Mouse (Mus musculus) spleen, adult 2 months (tissue): ENCODE results near the gene Gm20716.

ENCODE experiments used
- CTCF ChIP-seq: fragments of 200-500 bp; IDR thresholded peaks from 2 replicates; pipeline ENCODE4 v1.5.1; 2011; ENCODE audit warnings: mild to moderate bottlenecking, inconsistent platforms; ENCODE audit not compliant: insufficient read depth, insufficient read length, insufficient replicate concordance; ENCODE audit errors: extremely low read depth
- POLR2A ChIP-seq: fragments of 200-500 bp; IDR thresholded peaks from 2 replicates; pipeline ENCODE4 v1.6.1; 2011; ENCODE audit warnings: low read depth, low read length, inconsistent platforms

DNA sequence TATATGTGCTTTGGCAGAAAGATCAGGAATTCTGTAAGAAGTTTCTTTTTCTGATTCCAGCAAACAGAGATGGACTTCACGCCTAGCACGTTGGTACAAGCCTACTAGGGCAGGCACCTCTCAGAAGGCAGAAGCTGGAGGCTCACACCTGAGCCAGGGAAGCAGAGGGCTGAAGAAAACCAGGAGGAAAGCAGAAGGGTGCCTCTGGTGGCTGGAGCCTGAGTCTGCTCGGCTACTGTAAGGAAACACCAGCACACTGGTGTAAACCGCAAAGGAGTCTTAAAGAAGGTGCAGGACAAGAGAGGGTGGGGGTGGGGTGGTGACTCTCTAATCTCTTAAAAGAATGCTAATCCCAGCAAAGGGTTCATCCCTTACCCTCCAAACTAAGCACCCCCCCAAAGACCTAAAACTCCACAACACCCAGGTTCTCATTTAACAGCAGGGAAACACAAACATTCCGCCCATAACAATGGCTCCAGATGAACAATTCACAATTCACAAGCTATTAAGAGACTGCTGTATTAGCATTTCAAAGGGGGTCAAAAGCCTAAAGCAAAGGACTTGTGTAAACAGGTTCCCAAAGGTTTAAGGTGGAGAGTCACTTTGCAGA lies 16.3 kb downstream of the Gm20716 start:
- no peak for TF ChIP-seq POLR2A
- TF ChIP-seq CTCF: no peak
